Mouse (Mus musculus) midbrain, postnatal 0 days (tissue): ENCODE measurements around the gene Swsap1. TPM values are rescaled to one million over a fixed set of nuclear protein-coding genes. Genes with fewer than 3 reads are reported as not detected.

Experiments used
- ATAC-seq: fragments of 200-750 bp; cut with Nextera tagmentation; 2 replicates; pipeline ENCODE4 v1.8.0; 2017; ENCODE audit warnings: moderate number of reproducible peaks, mild to moderate bottlenecking, moderate TSS enrichment, moderate library complexity; ENCODE audit not compliant: low FRiP score
- DNase-seq: peaks from one replicate; pipeline ENCODE4 v3.0.0-alpha.2; 2015; ENCODE audit warnings: low spot score
- H3K27ac ChIP-seq: fragments of 300-500 bp; sonication (generic); 2 replicates; pipeline ENCODE4 v1.5.1; 2014; ENCODE audit warnings: low read depth, mild to moderate bottlenecking, low read length, mixed read lengths
- H3K27me3 ChIP-seq: fragments of 300-500 bp; sonication (generic); 2 replicates; pipeline ENCODE4 v1.6.1; 2014; ENCODE audit warnings: low read length, control low read depth, mixed read lengths; ENCODE audit not compliant: insufficient read depth
- H3K36me3 ChIP-seq: fragments of 300-500 bp; sonication (generic); 2 replicates; pipeline ENCODE4 v1.6.1; 2014; ENCODE audit warnings: low read length, control low read depth, mixed read lengths; ENCODE audit not compliant: insufficient read depth
- H3K4me1 ChIP-seq: fragments of 300-500 bp; sonication (generic); 2 replicates; pipeline ENCODE4 v1.6.1; 2014; ENCODE audit warnings: mild to moderate bottlenecking, control low read depth, antibody characterized with exemption, low read length, mixed read lengths; ENCODE audit not compliant: insufficient read depth
- H3K4me2 ChIP-seq: fragments of 300-500 bp; sonication (generic); 2 replicates; pipeline ENCODE4 v1.6.1; 2014; ENCODE audit warnings: low read depth, mild to moderate bottlenecking, low read length, mixed read lengths; ENCODE audit not compliant: poor library complexity, severe bottlenecking
- H3K4me3 ChIP-seq: fragments of 300-500 bp; sonication (generic); 2 replicates; pipeline ENCODE4 v1.5.1; 2014; ENCODE audit warnings: low read depth, mild to moderate bottlenecking, low read length, moderate library complexity
- H3K9ac ChIP-seq: fragments of 300-500 bp; sonication (generic); replicated peaks from 2 replicates; pipeline ENCODE4 v1.6.1; 2014; ENCODE audit warnings: mild to moderate bottlenecking, low read length, moderate library complexity, mixed read lengths; ENCODE audit not compliant: poor library complexity, severe bottlenecking
- H3K9me3 ChIP-seq: fragments of 300-500 bp; sonication (generic); 2 replicates; pipeline ENCODE4 v1.6.1; 2016; ENCODE audit warnings: low read length, control low read depth
- CTCF ChIP-seq: IDR thresholded peaks from 2 replicates; pipeline ENCODE4 v1.5.1; 2016; ENCODE audit warnings: antibody characterized with exemption, mild to moderate bottlenecking
- WGBS: fragments of 180-500 bp; shearing (Covaris S2); extraction: QIAGEN DNeasy Blood & Tissue Kit; methylation state at CpG from one replicate; pipeline ENCODE4 v1.1.7; 2014; 5-methylcytosine and 5-hydroxymethylcytosine counted together
- polyA plus RNA-seq: library from polyadenylated mRNA; unstranded; fragments of >200 nt; fragmentation: Nextera tagmentation; extraction: Ambion mirVana; gene quantifications from 2 replicates; pipeline ENCODE4 v1.2.1, GENCODE M21; 2015
- total RNA-seq: library from RNA; depleted of rRNA; stranded (reverse); fragments of >200 nt; gene quantifications from 2 replicates; pipeline ENCODE4 v1.2.3, GENCODE M21; 2014

The Swsap1 gene
- total and polyA plus RNA-seq, 2 experiments from 2014 or later = 8.0 to 38.6 TPM

DNA sequence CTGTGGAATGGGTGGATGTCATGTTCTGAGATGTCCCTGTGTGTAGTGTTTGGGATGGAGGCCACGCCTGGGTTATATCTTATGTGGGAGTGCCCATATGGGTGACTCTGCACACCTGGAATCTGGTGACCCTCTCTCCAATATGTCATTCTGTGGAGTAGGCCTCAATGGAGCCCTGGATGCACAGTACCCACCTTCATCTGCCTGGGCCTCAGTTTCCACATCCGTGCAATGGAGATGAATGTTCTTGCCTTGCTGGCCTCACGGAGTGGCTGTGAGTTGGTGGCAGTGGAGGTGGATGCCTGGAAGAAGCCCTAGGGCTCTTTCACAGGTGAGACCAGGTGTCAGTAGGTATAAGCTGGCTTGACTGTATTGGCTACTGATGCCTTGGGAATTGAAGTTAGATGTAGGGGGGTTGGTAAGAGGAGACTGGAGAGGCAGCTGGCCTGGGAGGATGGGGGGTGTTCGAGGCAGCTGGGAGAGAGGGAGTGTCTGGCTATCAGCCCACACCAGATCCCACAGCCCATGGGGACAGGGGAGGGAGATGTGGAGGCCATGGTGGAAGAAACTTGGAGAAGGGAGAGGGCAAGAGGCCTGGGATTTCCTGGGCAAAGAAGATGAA lies 17.2 kb upstream of the Swsap1 start:
- H3K4me3 ChIP-seq = peak overlapping the region; percentile 75
- peaks cover 6% of the 10 kb centered on the region; the same call in 1 of the 2 replicates for H3K4me1 ChIP-seq
- H3K9ac ChIP-seq = 0 out of 2 replicates have a peak overlapping the region, but pooled peaks have one; percentile 94
- no peak for TF ChIP-seq CTCF
- H3K9me3 ChIP-seq = no peaks in the 10 kb centered on the region
- peaks cover 18% of the 10 kb centered on the region for H3K36me3 ChIP-seq
- peak overlapping the region; percentile 65 for H3K4me2 ChIP-seq
- no peak for ATAC-seq
- 82% methylated on average over 4 of the region's 4 CpGs for WGBS
- H3K27me3 ChIP-seq = no peaks in the 10 kb centered on the region
- 0 out of 2 replicates have a peak overlapping the region, but pooled peaks have one; percentile 87 for H3K27ac ChIP-seq
- no peak for DNase-seq

DNA sequence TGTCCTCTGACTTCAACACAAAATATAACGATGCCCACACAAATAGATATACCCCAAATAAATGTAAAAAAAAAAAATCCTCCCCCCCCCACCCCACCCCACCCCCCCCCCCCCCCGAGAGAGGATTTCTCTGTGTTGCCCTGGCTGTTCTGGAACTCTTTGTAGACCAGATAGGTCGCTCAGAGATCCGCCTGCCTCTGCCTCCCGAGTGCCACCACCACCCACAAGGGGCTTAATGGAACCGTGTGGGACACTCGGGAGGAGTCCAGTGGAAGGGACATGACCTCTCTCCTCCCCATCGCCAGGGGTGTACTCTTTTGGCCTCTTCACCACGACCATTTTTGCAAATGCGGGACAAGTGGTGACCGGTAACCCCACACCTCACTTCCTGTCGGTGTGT lies 12.5 kb upstream of the Swsap1 start:
- H3K9ac ChIP-seq = no peak overlapping the region
- H3K27ac ChIP-seq = no peak overlapping the region
- H3K36me3 ChIP-seq = peaks cover 29% of the 10 kb centered on the region
- no peaks in the 10 kb centered on the region for H3K27me3 ChIP-seq
- no peaks in the 10 kb centered on the region for H3K9me3 ChIP-seq
- H3K4me1 ChIP-seq = peaks cover 6% of the 10 kb centered on the region; the same call in 1 of the 2 replicates
- 77% methylated on average over 8 of the region's 12 CpGs for WGBS
- TF ChIP-seq CTCF = no peak
- DNase-seq (no peak), ATAC-seq (no peak)
- no peak overlapping the region for H3K4me3 ChIP-seq
- H3K4me2 ChIP-seq = no peak overlapping the region

- Histone ChIP-seq H3K4me1 (peaks cover under 1% of the 10 kb centered on the region; the same call in 1 of the 2 replicates), H3K4me2 (no peak overlapping the region), H3K9me3 (no peaks in the 10 kb centered on the region), H3K9ac (no peak overlapping the region), H3K27ac (no peak overlapping the region), H3K27me3 (no peaks in the 10 kb centered on the region), H3K36me3 (peaks cover 33% of the 10 kb centered on the region), H3K4me3 (no peak overlapping the region)
- TF ChIP-seq CTCF = no peak
- DNase-seq = no peak
- ATAC-seq = no peak
- 57% methylated on average over 12 of the region's 12 CpGs for WGBS
Observed at GRCm38 (mm10) chr9:21943638-21944037, 11.9 kb upstream of the Swsap1 start.

DNA sequence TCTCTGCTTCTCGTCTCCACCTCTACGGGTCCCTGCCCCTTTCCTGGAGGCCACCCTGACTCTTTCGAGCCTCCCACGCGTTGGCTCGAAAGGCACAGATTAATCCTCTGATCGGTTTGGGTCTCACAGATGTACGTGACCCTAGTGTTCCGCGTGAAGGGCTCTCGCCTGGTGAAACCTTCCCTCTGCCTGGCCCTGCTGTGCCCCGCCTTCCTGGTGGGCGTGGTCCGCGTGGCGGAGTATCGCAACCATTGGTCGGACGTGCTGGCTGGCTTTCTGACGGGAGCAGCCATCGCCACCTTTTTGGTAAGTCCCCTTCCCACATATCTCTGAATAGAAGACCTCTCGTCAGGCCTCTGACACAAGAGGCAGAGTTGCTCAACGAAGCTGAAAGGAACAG lies 11.3 kb upstream of the Swsap1 start:
- Histone ChIP-seq H3K4me2 (no peak overlapping the region), H3K9ac (no peak overlapping the region), H3K36me3 (peaks cover 34% of the 10 kb centered on the region), H3K27me3 (no peaks in the 10 kb centered on the region), H3K27ac (no peak overlapping the region), H3K9me3 (no peaks in the 10 kb centered on the region), H3K4me1 (no peaks in the 10 kb centered on the region), H3K4me3 (no peak overlapping the region)
- TF ChIP-seq CTCF = no peak
- DNase-seq (no peak), ATAC-seq (no peak)
- WGBS = 29% methylated on average over 23 of the region's 23 CpGs

DNA sequence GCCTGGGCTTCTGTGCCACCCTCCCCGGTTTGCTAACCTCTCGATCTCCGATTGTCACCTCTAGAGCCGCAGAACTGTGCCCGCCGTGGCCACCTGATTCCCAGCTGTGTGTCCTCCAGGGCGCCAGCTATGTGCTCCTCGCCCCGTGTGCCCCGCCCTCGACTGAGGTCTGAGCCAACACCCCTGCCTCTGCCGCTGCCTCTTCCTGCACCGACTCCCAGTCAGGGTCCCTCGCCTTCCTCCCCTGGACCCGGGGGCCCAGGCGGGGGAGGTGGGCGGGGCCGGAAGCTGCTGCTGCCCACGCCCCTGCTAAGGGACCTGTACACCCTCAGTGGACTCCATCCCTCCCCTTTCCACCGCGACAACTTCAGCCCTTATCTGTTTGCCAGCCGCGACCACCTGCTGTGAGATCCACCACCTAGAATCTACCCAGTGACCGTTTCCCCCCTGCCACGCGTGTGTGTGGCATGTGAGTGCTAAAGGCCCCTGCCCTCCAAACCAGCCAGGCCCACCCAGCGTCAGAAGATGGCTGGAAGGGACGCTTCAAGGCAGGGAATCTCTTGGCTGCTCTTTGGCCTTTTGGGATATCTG lies 7.9 kb upstream of the Swsap1 start:
- no peak for DNase-seq
- no peaks in the 10 kb centered on the region for H3K9me3 ChIP-seq

GRCm38 (mm10) chr9:21948146-21948545 lies 7.4 kb upstream of the Swsap1 start:
- no peaks in the 10 kb centered on the region for H3K27me3 ChIP-seq
- DNase-seq (no peak), ATAC-seq (no peak)
- H3K4me1 ChIP-seq = no peaks in the 10 kb centered on the region
- peaks cover 16% of the 10 kb centered on the region for H3K36me3 ChIP-seq
- no peak overlapping the region for H3K27ac ChIP-seq
- H3K4me3 ChIP-seq = no peak overlapping the region
- 59% methylated on average over 8 of the region's 8 CpGs for WGBS
- H3K9me3 ChIP-seq = no peaks in the 10 kb centered on the region
- no peak for TF ChIP-seq CTCF
- H3K9ac ChIP-seq = no peak overlapping the region
- no peak overlapping the region for H3K4me2 ChIP-seq

More for the DNA sequence above, 7.9 kb upstream of the Swsap1 start:
- Histone ChIP-seq H3K9ac (no peak overlapping the region), H3K4me3 (no peak overlapping the region), H3K27me3 (no peaks in the 10 kb centered on the region), H3K27ac (no peak overlapping the region), H3K4me1 (no peaks in the 10 kb centered on the region), H3K4me2 (no peak overlapping the region), H3K36me3 (peaks cover 16% of the 10 kb centered on the region)
- ATAC-seq = no peak
- TF ChIP-seq CTCF = no peak
- WGBS = 11% methylated on average over 25 of the region's 28 CpGs
